Mouse (Mus musculus): Measurements from ENCODE around the gene Il1rapl1. TPM values are rescaled to one million over a fixed set of nuclear protein-coding genes. Genes with fewer than 3 reads are reported as not detected.

Gene Il1rapl1
- polyA plus RNA-seq (2015; fragmentation: Nextera tagmentation; extraction: Ambion mirVana) = 0.22 TPM in 1 of 2 replicates, not detected in the other

DNA sequence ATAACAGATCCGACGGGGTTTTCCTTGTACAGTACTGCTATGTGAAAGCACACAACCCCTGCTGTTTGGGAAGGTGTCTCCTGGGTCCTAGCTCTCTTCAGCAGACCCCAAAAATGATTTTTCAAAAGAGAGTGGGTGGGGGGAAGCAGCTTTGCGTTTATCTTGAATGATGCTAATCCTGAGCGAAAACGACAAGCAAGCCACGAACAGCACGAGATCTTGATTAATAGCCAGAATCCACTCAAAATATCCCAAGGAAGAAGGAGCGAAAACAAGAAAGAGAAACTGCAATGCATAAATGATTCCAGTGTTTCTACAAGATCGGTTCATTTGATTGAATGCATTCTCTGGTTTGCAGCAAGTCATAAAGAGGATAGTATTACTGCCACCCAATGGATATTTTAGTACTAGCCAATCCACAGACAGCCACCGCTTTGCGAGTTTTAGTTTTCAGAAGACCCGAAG, at the start of gene Il1rapl1:
Gene Il1rapl1, minus strand, starts transcription at position 37 of the 465 bp plus-strand sequence.
- Histone ChIP-seq H3K4me3 (peak within 1 kb of the TSS; percentile 36), H3K27me3 (no peaks in the 10 kb centered on the region), H3K27ac (no peak within 1 kb of the TSS), H3K9ac (no peak within 1 kb of the TSS), H3K4me1 (no peaks in the 10 kb centered on the region), H3K4me2 (peak within 1 kb of the TSS; percentile 47), H3K36me3 (no peaks in the 10 kb centered on the region), H3K9me3 (no peaks in the 10 kb centered on the region)
- ATAC-seq (ENCODE audit: borderline replicate concordance, extremely low read depth, low FRiP score, low TSS enrichment) = no peak
- 16% methylated on average over 12 of the region's 12 CpGs for WGBS

DNA sequence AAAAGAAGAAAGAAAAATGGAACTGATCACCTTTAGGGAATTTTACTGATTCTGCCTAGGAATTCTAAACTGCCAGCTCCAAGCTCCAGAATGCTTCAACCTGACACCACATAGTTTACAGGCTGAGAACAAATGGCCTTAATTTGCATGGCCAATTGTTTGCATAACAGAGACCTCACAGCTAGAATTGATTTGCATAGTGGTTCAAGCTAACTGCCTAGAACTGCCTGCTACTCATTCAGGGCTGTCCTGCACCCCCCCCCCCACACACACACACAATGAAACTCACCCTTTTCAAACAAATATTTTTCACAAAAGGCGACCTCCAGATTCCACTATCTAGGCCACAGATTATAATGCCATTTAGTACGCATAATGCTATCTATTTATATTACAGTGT, 42.6 kb upstream of the Il1rapl1 start:
- H3K9ac ChIP-seq = no peak overlapping the region
- H3K36me3 ChIP-seq = no peaks in the 10 kb centered on the region
- no peaks in the 10 kb centered on the region for H3K9me3 ChIP-seq
- H3K27me3 ChIP-seq = no peaks in the 10 kb centered on the region
- no peaks in the 10 kb centered on the region for H3K4me1 ChIP-seq
- H3K27ac ChIP-seq = no peak overlapping the region
- no peak overlapping the region for H3K4me3 ChIP-seq
- H3K4me2 ChIP-seq = no peak overlapping the region
- ATAC-seq (ENCODE audit: borderline replicate concordance, extremely low read depth, low FRiP score, low TSS enrichment) = no peak
- WGBS = 36% methylated on average over 2 of the region's 2 CpGs

DNA sequence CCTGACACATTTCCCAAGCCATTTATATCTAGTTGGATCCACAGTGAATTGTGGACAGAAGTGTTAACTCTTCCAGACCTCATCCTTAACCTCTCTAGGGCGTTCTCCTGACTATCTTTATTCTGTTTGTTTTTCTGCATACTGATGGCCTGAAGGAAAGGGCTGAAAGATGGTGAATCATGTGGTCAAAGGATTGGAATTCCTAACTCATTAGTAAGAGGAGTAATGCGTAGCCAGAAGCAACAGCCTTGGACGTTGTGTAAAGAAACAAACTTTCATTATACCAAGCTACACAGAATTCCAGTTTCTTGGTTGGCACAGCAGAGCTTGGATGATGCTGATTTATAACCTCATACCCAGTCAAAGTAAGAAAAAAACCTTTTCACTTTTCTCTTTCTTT, 10.2 kb upstream of the Il1rapl1 start:
- 40% methylated on average over 3 of the region's 3 CpGs for WGBS
- no peak for ATAC-seq (ENCODE audit: borderline replicate concordance, extremely low read depth, low FRiP score, low TSS enrichment)
- Histone ChIP-seq H3K36me3 (no peaks in the 10 kb centered on the region), H3K4me1 (no peaks in the 10 kb centered on the region), H3K9me3 (no peaks in the 10 kb centered on the region), H3K27ac (no peak overlapping the region), H3K4me3 (no peak overlapping the region), H3K9ac (no peak overlapping the region), H3K27me3 (no peaks in the 10 kb centered on the region), H3K4me2 (no peak overlapping the region)

DNA sequence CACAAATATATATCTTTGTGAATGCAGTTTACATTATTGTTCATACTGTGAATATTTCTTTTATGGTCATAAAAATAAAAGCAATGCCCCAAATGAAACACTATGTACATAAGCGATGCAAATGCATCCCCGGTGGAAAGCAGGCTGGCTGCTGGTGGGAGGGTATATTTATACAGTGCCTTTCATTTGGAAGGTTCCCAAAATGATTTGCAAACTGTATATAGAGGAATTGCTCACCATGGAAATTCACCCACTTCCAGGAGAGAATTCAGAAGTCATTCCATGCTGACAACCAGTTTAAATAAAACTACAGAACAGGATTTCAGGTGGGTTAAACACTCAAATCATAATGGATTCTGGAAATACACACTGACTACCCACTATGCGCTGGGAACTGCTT, 4.6 kb upstream of the Il1rapl1 start:
- no peaks in the 10 kb centered on the region for H3K4me1 ChIP-seq
- H3K9me3 ChIP-seq = no peaks in the 10 kb centered on the region
- H3K27ac ChIP-seq = no peak overlapping the region
- H3K4me2 ChIP-seq = no peak overlapping the region
- no peak for ATAC-seq (ENCODE audit: borderline replicate concordance, extremely low read depth, low FRiP score, low TSS enrichment)
- no peaks in the 10 kb centered on the region for H3K27me3 ChIP-seq
- H3K36me3 ChIP-seq = no peaks in the 10 kb centered on the region
- H3K9ac ChIP-seq = no peak overlapping the region
- no peak overlapping the region for H3K4me3 ChIP-seq
- WGBS = 62% methylated on average over 3 of the region's 3 CpGs

DNA sequence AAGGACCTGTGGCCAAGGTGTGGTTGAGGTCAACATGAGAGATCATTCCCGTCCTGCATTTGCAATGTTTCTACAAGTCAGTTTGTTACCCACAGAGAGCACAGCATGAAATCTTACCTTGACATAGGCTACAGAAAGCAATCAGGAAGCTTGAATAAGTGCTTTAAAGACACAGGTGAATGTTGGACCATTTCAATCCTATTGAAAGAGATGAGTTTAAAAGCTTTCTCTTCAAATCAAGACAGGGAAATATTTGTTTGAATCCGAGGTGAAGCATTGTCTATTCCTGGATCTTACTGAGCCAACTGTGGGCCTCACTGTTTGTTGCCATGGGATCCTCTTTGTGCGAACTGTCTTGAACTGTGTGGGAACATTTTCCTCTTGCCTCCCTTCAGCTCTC, 2.4 kb upstream of the Il1rapl1 start:
- ATAC-seq (ENCODE audit: borderline replicate concordance, extremely low read depth, low FRiP score, low TSS enrichment) = no peak
- H3K9me3 ChIP-seq = no peaks in the 10 kb centered on the region
- H3K4me1 ChIP-seq = no peaks in the 10 kb centered on the region
- no peaks in the 10 kb centered on the region for H3K36me3 ChIP-seq
- no peak overlapping the region for H3K4me2 ChIP-seq
- H3K27me3 ChIP-seq = no peaks in the 10 kb centered on the region
- H3K4me3 ChIP-seq = no peak overlapping the region
- H3K27ac ChIP-seq = no peak overlapping the region
- no peak overlapping the region for H3K9ac ChIP-seq
- WGBS = 46% methylated on average over 3 of the region's 3 CpGs

DNA sequence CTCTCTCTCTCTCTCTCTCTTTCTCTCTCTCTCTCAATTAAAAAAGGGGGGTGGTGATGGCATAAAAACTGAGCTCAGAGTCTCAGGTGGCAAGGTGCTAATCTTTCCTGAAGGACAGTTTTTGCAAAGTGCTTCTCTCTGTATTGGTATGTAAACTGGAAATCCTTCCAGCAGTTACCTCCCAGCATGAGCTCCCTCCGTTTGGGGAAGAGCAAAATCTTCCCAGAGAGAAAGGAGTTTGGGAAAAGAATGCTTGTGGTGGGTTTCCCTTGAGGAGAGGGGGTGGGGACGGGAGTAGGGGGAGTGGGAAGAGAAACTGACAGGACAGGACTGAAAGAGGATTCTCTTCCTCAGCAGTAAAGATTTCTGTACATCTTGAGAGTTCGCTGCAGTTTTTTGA, 881 bp upstream of the Il1rapl1 start:
- H3K4me3 ChIP-seq = peak overlapping the region; percentile 36; the same call in 1 of the 2 replicates
- H3K36me3 ChIP-seq = no peaks in the 10 kb centered on the region
- H3K4me2 ChIP-seq = peak overlapping the region; percentile 47
- H3K27ac ChIP-seq = no peak overlapping the region
- H3K9me3 ChIP-seq = no peaks in the 10 kb centered on the region
- H3K9ac ChIP-seq = no peak overlapping the region
- H3K27me3 ChIP-seq = no peaks in the 10 kb centered on the region
- no peaks in the 10 kb centered on the region for H3K4me1 ChIP-seq
- ATAC-seq (ENCODE audit: borderline replicate concordance, extremely low read depth, low FRiP score, low TSS enrichment) = no peak
- 6% methylated on average over 3 of the region's 3 CpGs for WGBS

DNA sequence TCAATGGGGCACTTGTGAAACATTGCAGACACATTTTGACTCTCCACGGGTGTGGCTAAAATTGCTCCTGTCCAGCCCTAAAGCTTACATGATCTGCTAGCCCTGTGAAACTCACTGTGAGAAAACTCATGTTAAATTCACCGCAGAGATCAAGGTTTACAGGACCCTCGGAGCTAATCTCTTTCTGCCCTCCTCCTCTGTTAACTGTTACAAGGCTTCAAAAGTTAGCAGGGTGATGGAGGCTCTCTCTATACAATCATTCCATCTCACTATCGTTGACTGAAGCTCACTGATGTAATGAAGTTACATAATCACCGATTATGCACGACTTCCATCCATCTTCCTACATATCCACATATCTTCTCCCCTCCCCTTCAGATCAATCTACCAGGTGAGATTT, 1.9 kb downstream of the Il1rapl1 start:
- no peaks in the 10 kb centered on the region for H3K36me3 ChIP-seq
- no peaks in the 10 kb centered on the region for H3K9me3 ChIP-seq
- H3K4me1 ChIP-seq = no peaks in the 10 kb centered on the region
- H3K4me3 ChIP-seq = no peak overlapping the region
- WGBS = 53% methylated on average over 6 of the region's 6 CpGs
- H3K9ac ChIP-seq = no peak overlapping the region
- no peaks in the 10 kb centered on the region for H3K27me3 ChIP-seq
- ATAC-seq (ENCODE audit: borderline replicate concordance, extremely low read depth, low FRiP score, low TSS enrichment) = no peak
- H3K27ac ChIP-seq = no peak overlapping the region
- H3K4me2 ChIP-seq = no peak overlapping the region

DNA sequence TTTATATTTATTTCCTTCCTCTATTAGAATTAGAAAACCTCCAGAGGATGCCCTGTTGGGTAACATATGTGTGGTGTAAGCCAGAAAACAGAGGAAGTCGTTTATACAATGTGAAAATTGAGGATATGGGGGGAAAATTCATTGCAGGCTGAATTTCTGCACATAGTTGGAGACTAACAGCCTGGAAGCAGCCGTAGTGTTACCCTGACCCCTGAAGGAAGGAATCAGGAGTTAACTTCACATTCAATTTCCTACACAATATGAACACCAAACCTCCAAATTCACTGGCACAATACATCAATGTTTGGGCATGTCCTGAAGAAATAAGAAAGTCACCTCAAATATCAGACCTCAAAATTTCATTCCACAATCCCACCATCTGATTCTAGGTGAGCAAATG, 3.2 kb downstream of the Il1rapl1 start:
- H3K9me3 ChIP-seq = no peaks in the 10 kb centered on the region
- H3K4me1 ChIP-seq = no peaks in the 10 kb centered on the region
- H3K27ac ChIP-seq = no peak overlapping the region
- no peak overlapping the region for H3K4me3 ChIP-seq
- H3K27me3 ChIP-seq = no peaks in the 10 kb centered on the region
- H3K36me3 ChIP-seq = no peaks in the 10 kb centered on the region
- no peak overlapping the region for H3K9ac ChIP-seq
- H3K4me2 ChIP-seq = no peak overlapping the region
- ATAC-seq (ENCODE audit: borderline replicate concordance, extremely low read depth, low FRiP score, low TSS enrichment) = no peak
- WGBS = 17% methylated on average over 2 of the region's 2 CpGs

DNA sequence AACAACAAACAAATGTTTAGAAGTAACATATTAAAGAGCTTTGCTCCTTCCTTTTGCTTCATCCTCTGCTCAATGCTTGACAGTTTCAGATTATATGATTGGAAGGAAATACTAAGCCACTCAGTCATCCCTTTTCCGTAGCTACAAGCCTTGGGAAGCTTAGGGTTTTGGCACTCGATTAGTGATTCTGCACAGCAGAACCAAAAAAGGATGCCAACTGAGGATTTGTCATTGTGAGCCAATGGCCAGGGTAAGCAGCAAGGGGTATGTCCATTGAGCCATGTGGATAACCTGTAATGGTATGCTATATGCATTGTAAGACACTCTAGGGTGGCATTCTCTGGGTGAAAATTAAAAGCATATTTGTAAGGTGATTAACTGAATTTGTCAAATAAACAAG, 5.7 kb downstream of the Il1rapl1 start:
- no peak overlapping the region for H3K4me2 ChIP-seq
- H3K27me3 ChIP-seq = no peaks in the 10 kb centered on the region
- H3K4me1 ChIP-seq = no peaks in the 10 kb centered on the region
- no peak for ATAC-seq (ENCODE audit: borderline replicate concordance, extremely low read depth, low FRiP score, low TSS enrichment)
- no peak overlapping the region for H3K27ac ChIP-seq
- H3K36me3 ChIP-seq = no peaks in the 10 kb centered on the region
- 75% methylated on average over 2 of the region's 2 CpGs for WGBS
- H3K9me3 ChIP-seq = no peaks in the 10 kb centered on the region
- no peak overlapping the region for H3K4me3 ChIP-seq
- no peak overlapping the region for H3K9ac ChIP-seq

DNA sequence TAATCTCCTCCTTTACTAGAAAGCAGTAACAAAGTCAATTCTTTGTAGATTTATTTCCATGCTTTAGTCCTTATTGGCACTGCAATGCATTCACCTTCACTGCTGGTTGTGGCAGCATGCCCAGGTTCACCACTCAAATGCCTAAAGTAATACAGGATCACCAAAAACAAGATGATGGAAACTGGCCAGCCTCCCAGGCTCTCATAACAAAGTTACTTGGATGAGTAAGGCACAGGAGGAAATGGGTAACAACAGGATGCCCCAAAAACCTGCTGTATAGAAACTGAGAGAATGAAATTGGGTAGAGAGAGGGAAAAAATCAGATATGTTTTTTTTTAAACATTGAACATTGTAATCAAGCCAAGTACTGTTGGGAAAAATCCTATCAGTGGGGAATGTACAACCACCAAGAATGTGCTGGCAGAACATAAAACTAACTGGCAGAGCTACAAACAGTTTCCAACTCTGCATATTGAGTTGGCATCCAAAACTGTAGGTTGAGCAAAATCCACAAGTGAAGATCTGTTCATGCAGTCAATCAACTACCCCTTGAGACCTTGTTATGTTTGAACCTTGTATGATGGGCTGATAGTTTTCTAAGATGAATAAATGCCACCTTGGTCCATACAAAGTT, 21.4 kb downstream of the Il1rapl1 start:
- Histone ChIP-seq H3K4me2 (no peak overlapping the region), H3K36me3 (no peaks in the 10 kb centered on the region)
- ATAC-seq (ENCODE audit: borderline replicate concordance, extremely low read depth, low FRiP score, low TSS enrichment) = no peak

DNA sequence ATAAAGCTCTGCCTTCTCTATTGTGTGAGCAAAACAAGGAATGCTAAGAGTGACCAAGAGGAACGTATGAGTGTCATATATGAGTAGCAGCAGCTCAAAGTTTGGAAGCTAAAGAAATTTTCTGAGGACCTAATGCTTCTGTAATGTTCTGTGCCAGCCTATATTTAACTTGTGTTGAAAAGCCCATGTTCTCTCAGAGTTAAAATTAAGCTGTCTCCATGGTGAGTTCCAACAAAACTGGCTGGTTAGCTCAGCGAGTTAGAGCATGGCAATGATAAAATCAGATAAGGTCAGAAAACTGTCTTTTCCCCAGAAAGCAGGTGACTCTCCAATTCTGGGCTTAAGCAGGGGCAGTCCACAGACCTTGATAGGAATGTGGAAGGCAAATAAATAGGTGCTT, 25.6 kb downstream of the Il1rapl1 start:
- no peak for ATAC-seq (ENCODE audit: borderline replicate concordance, extremely low read depth, low FRiP score, low TSS enrichment)
- no peak overlapping the region for H3K27ac ChIP-seq
- WGBS = 49% methylated on average over 2 of the region's 2 CpGs

More for the DNA sequence above, 21.4 kb downstream of the Il1rapl1 start:
- Histone ChIP-seq H3K9ac (no peak overlapping the region), H3K27ac (no peak overlapping the region), H3K9me3 (no peaks in the 10 kb centered on the region), H3K27me3 (no peaks in the 10 kb centered on the region), H3K4me1 (no peaks in the 10 kb centered on the region), H3K4me3 (no peak overlapping the region)

DNA sequence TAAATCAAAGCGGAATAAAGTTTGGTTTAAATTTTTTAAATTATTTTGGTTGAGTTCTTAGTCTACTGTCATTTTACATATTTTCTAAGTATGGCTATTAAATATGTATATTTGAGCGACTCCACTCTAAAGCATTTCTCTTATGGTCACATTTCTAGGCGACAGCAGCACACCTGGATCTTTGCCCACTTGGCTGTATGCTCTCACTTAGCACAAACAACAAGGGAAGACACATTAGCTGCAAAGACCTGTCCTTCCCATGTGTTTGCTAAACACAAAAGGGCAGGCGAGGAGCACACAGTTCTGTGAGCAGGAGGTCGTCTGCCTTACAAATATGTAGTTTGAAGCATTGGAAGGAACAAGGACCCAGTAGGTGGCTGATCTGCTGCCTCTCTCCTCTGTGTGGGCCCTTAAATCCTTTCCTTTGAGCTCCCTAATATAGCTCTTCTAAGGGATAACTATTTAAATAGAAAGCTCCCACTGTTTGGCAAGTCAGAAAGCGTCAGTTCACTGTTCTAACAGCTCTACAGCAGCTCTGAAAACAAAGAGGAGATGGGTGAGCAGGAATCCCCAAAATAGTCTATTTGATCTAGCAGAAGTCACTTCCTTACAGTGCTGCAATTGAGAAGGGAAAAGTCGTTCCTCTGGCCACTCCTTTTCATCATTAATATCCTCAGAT, 42.6 kb downstream of the Il1rapl1 start:
- H3K4me1 ChIP-seq = no peaks in the 10 kb centered on the region
- H3K27ac ChIP-seq = no peak overlapping the region
- 38% methylated on average over 7 of the region's 7 CpGs for WGBS
- H3K4me2 ChIP-seq = no peak overlapping the region
- no peak for ATAC-seq (ENCODE audit: borderline replicate concordance, extremely low read depth, low FRiP score, low TSS enrichment)
- no peaks in the 10 kb centered on the region for H3K36me3 ChIP-seq
- H3K27me3 ChIP-seq = no peaks in the 10 kb centered on the region
- no peak overlapping the region for H3K4me3 ChIP-seq
- H3K9ac ChIP-seq = no peak overlapping the region
- no peaks in the 10 kb centered on the region for H3K9me3 ChIP-seq

More for the DNA sequence above, 25.6 kb downstream of the Il1rapl1 start:
- no peak overlapping the region for H3K9ac ChIP-seq
- H3K36me3 ChIP-seq = no peaks in the 10 kb centered on the region
- H3K4me2 ChIP-seq = no peak overlapping the region
- no peaks in the 10 kb centered on the region for H3K4me1 ChIP-seq
- H3K27me3 ChIP-seq = no peaks in the 10 kb centered on the region
- no peaks in the 10 kb centered on the region for H3K9me3 ChIP-seq
- H3K4me3 ChIP-seq = no peak overlapping the region
